8 mouse cellular contexts compared by ENCODE assay signal in genomic region chr3:156559826-156560471, GRCm38 (mm10). TPM values are rescaled to one million over a fixed set of nuclear protein-coding genes. Genes with fewer than 3 reads are reported as not detected.
A peak's percentile ranks its signal among the peaks of the same experiment; 100 is the strongest.
DNase-seq lines count a peak whose midpoint lies in the region; ATAC-seq lines count a peak whose summit lies in the region.

No protein-coding gene starts in this region.

- ATAC-seq in granulocyte monocyte progenitor cell, adult 5-6 weeks (replicated peaks; ENCODE audit: poor library complexity, severe bottlenecking) = no peak

- peak; percentile 5 for DNase-seq in gastrocnemius, postnatal 10 days
- DNase-seq in gastrocnemius, adult 8-10 months (ENCODE audit: low spot score in 2 of 2) = no peak
- peak; percentile 84 for DNase-seq in cerebellum, adult 9-10 months
- peak; percentile 49 to 66 for DNase-seq in frontal cortex, postnatal 36 days (ENCODE audit: low spot score in 2 of 2)
- peak; percentile 59 to 65 for DNase-seq in layer of hippocampus, postnatal 14 days (ENCODE audit: low spot score in 2 of 2)
- DNase-seq in neural tube, embryonic 10.5 days (ENCODE audit: extremely low spot score, low spot score) = peak; percentile 15
- no peak for DNase-seq in ovary, adult 18-20 months (ENCODE audit: low spot score)

RNA-seq across cellular contexts. Expression of gene Negr1, which starts 1.6 kb away (rescaled TPM):
- 1 to 10 TPM; 1.6 to 2.1 TPM for total RNA-seq in gastrocnemius, postnatal 10 days (2021)
- 1 to 10 TPM in 1 of 4 experiments, under 1 TPM in 3; 0.22 to 1.2 (median 0.47) TPM for total RNA-seq in gastrocnemius, adult 8-10 months (2022)
- 100 to 1,000 TPM; 123 to 128 TPM for total RNA-seq in layer of hippocampus, postnatal 14 days (2021)
- total RNA-seq in granulocyte monocyte progenitor cell, adult 5-6 weeks (2014; fragmentation: Nextera tagmentation) = not detected in 2 replicates
- not detected in 2 replicates for total RNA-seq in granulocyte monocyte progenitor cell, adult 5-6 weeks (2017)

Comparison
In these comparisons a context has a peak if more than half of its experiments do, and no peak if none do; other contexts are left out.
1. DNase-seq: peak in gastrocnemius, postnatal 10 days (single experiment), cerebellum, adult 9-10 months (single experiment), frontal cortex, postnatal 36 days (2 of 2), layer of hippocampus, postnatal 14 days (2 of 2) and neural tube, embryonic 10.5 days (single experiment); none in gastrocnemius, adult 8-10 months (0 of 2) and ovary, adult 18-20 months (single experiment).
2. RNA of gene Negr1, which starts 1.6 kb away (total RNA-seq): 123 to 128 TPM in layer of hippocampus, postnatal 14 days; 1.6 to 2.1 TPM in gastrocnemius, postnatal 10 days, 0.22 to 1.2 TPM in gastrocnemius, adult 8-10 months and not detected in granulocyte monocyte progenitor cell, adult 5-6 weeks; every median in the first group is over 10 times any median in the second.